Mouse (Mus musculus) lung, postnatal 0 days (tissue): ENCODE measurements around the gene Hoxa4. TPM values are rescaled to one million over a fixed set of nuclear protein-coding genes. Genes with fewer than 3 reads are reported as not detected.

Source experiments
- ATAC-seq: fragments of 200-750 bp; cut with Nextera tagmentation; 2 replicates; pipeline ENCODE4 v1.8.0; 2017; ENCODE audit warnings: moderate library complexity
- DNase-seq: peaks from one replicate; pipeline ENCODE4 v3.0.0-alpha.2; 2016; ENCODE audit warnings: low spot score
- H3K27ac ChIP-seq: fragments of 300-500 bp; sonication (generic); 2 replicates; pipeline ENCODE4 v1.5.1; 2014; ENCODE audit warnings: antibody characterized with exemption, mild to moderate bottlenecking, low read length, mixed read lengths
- H3K27me3 ChIP-seq: fragments of 300-500 bp; sonication (generic); replicated peaks from 2 replicates; pipeline ENCODE4 v1.6.1; 2014; ENCODE audit warnings: low read length, mixed read lengths; ENCODE audit not compliant: insufficient read depth
- H3K36me3 ChIP-seq: fragments of 300-500 bp; sonication (generic); 2 replicates; pipeline ENCODE4 v1.6.1; 2014; ENCODE audit warnings: low read length, mixed read lengths; ENCODE audit not compliant: insufficient read depth
- H3K4me1 ChIP-seq: fragments of 300-500 bp; sonication (generic); 2 replicates; pipeline ENCODE4 v1.6.1; 2014; ENCODE audit warnings: antibody characterized with exemption, low read depth, low read length, mixed read lengths; ENCODE audit not compliant: insufficient read depth
- H3K4me2 ChIP-seq: fragments of 300-500 bp; sonication (generic); replicated peaks from 2 replicates; pipeline ENCODE4 v1.6.1; 2014; ENCODE audit warnings: low read depth, mild to moderate bottlenecking, low read length, moderate library complexity, mixed read lengths
- H3K4me3 ChIP-seq: fragments of 300-500 bp; sonication (generic); 2 replicates; pipeline ENCODE4 v1.5.1; 2014; ENCODE audit warnings: low read depth, low read length
- H3K9ac ChIP-seq: fragments of 300-500 bp; sonication (generic); replicated peaks from 2 replicates; pipeline ENCODE4 v1.6.1; 2014; ENCODE audit warnings: low read depth, mild to moderate bottlenecking
- H3K9me3 ChIP-seq: fragments of 300-500 bp; sonication (generic); 2 replicates; pipeline ENCODE4 v1.6.1; 2016; ENCODE audit warnings: low read length, mixed read lengths
- CTCF ChIP-seq: IDR thresholded peaks from 2 replicates; pipeline ENCODE4 v1.5.1; 2016; ENCODE audit warnings: antibody characterized with exemption, mild to moderate bottlenecking
- EP300 ChIP-seq: IDR thresholded peaks from 2 replicates; pipeline ENCODE4 v1.6.1; 2016; ENCODE audit warnings: antibody characterized with exemption, mild to moderate bottlenecking, control low read depth
- WGBS: fragments of 180-500 bp; shearing (Covaris S2); extraction: QIAGEN DNeasy Blood & Tissue Kit; methylation state at CpG from one replicate; pipeline ENCODE4 v1.1.7; 2014; 5-methylcytosine and 5-hydroxymethylcytosine counted together
- polyA plus RNA-seq: library from polyadenylated mRNA; unstranded; fragments of >200 nt; fragmentation: Nextera tagmentation; extraction: Ambion mirVana; gene quantifications from 2 replicates; pipeline ENCODE4 v1.2.1, GENCODE M21; 2015

The Hoxa4 gene
- polyA plus RNA-seq, 1 experiment from 2014 or later = 3.9 TPM

DNA sequence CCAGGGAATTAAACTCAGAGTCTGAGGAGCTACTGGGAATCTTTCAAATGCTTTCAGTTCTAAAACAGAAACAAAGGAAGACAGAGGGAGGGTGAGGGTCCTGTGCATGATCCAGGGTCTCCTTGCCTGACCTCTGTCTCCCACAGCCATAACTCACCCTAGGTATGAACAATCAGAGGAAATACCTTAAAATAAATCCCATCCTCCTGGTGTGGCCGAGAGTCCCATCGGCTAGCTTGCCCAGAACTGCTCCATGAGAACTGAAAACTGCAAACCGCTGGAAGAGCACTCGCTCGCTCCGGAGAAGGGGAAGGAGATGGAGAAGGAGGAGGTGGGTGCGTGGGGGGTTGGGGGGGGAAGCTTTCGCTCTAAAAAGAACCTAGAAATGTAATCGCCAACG is 11.9 kb downstream of the Hoxa4 start:
- H3K27me3 ChIP-seq = peaks cover 15% of the 10 kb centered on the region
- WGBS = 4% methylated on average over 10 of the region's 10 CpGs
- ATAC-seq (no peak), DNase-seq (no peak)
- no peaks in the 10 kb centered on the region for H3K9me3 ChIP-seq
- TF ChIP-seq CTCF = no peak
- no peak for TF ChIP-seq EP300
- 0 out of 2 replicates have a peak, but pooled peaks cover 3% of the 10 kb centered on the region for H3K4me1 ChIP-seq
- peak overlapping the region; percentile 65 for H3K9ac ChIP-seq
- H3K4me3 ChIP-seq = peak overlapping the region; percentile 56
- peak overlapping the region; percentile 73 for H3K27ac ChIP-seq
- H3K36me3 ChIP-seq = no peaks in the 10 kb centered on the region
- H3K4me2 ChIP-seq = peak overlapping the region; percentile 62

DNA sequence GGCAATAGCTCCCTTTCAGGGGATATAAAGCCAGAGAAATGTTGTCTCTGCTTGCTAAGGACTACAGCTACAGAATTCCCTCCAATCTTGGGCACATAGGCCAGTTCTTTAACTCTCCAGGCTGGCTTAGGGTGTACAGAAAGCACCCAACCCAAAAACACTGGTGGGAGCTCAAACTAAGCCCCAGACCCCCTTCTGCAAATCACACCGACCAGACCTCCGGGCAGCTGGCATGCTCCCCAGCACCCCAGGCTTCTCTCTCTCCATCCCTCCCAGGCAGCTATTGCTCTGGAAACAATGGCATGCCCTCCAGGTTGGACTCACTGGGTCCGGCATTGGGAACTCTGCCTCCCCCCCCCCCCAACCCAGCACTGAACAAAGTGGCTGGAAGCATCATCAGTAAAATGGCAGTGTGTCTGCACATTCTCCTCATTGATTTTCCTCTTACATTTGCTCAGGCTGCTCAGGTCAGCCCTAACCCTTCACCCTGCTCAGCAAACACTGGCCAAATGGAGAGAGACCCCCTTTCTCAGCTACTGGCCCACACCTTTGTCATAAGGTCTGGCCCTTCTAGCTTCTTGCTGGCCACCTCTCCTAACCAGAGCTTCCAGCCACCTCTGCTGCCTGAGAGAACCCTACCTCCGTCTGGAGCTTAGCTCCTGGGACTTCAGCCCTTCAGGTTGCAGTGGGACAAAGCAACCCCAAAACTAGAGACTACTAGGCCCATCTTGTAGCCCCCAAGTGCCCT is 12.5 kb downstream of the Hoxa4 start:
- ATAC-seq (no peak), DNase-seq (peak; percentile 18)
- Histone ChIP-seq H3K27ac (peak overlapping the region; percentile 73), H3K9me3 (no peaks in the 10 kb centered on the region), H3K36me3 (no peaks in the 10 kb centered on the region), H3K4me3 (peak overlapping the region; percentile 56), H3K27me3 (peaks cover 13% of the 10 kb centered on the region), H3K9ac (peak overlapping the region; percentile 65), H3K4me2 (peak overlapping the region; percentile 62), H3K4me1 (no peaks in the 10 kb centered on the region)
- no peak for TF ChIP-seq EP300
- no peak for TF ChIP-seq CTCF
- WGBS = 8% methylated on average over 3 of the region's 4 CpGs

DNA sequence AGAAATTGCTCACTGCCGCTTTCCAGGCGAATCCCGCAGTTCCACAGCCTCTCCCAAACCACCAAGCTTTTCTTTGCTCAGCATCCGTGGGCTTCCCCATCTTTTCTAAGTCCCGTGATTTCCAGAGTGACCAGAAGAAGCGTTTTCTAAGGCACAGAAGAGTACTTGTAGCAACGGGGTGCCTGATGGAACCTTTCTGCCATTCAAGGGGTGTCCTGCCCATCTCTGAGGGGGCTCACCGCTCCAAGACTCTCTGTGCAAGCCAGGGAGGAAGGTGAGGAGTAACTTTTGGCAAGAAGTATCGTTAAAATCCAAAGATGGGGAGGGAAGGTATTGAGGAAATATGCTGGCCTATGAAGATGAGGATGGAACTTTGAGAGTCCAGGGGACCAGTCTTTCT is 13.7 kb downstream of the Hoxa4 start:
- WGBS = 7% methylated on average over 9 of the region's 9 CpGs
- ATAC-seq = no peak
- no peak for DNase-seq
- H3K27me3 ChIP-seq = peaks cover 9% of the 10 kb centered on the region
- peak overlapping the region; percentile 56 for H3K4me3 ChIP-seq
- peak overlapping the region; percentile 62 for H3K4me2 ChIP-seq
- H3K4me1 ChIP-seq = no peaks in the 10 kb centered on the region
- peak overlapping the region; percentile 65 for H3K9ac ChIP-seq
- no peaks in the 10 kb centered on the region for H3K36me3 ChIP-seq
- TF ChIP-seq CTCF (no peak), EP300 (no peak)
- no peaks in the 10 kb centered on the region for H3K9me3 ChIP-seq
- H3K27ac ChIP-seq = peak overlapping the region; percentile 89

DNA sequence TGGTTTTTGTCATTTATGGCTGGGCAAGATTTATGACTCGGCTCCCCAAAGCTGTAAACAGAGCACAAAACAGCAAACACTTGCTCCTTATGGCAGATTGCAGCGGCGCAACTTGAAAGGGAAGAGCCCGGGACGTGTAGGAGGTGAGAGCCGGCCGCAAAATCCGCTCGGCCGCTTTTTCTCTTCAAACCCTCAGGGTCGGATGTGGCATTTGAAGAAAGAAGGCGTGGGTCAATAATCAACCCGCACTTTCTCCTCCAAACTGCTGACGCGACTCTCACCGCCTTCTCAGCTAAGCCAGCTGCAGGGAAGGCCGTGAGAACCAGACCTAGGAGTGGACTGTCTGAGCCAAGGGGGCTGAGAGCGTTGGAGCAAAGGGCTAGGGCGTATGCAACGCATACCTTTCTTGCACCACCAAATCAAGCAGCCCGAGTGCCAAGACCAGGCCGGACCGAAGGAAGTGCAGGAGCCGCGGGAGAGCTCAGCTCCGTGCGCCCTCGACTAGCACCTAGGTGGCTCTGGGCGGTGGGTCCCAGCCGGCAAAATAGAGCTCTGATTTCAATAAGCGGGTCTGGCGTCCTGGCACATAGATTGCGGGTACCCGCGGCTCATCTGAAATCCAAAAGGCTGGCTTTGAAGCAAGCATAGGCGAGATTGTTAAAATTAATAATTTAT is 14.4 kb downstream of the Hoxa4 start, which contains the start of gene 5730596B20Rik:
Gene 5730596B20Rik (plus strand): TSS at position 438 of the 675 bp plus-strand sequence.
- peaks cover 9% of the 10 kb centered on the region for H3K27me3 ChIP-seq

DNA sequence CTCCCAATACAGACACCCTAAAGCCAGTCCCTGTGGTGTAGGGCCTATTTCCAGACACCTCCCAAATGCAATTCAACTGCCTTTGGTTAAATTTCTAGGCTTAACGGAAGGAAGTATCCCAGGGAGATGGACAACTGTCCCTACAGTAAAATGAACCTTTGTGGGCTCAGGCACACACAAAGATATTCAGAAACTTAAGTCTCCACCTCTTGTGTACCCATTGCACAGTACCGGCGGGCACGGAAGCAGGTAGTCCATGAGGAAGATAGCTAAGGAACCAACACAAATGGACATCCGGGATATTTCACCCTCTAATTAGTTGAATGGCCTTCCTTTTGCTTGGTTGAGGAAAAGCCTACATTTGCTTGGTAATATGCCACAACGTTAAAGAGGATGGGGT is 15.2 kb downstream of the Hoxa4 start:
- no peaks in the 10 kb centered on the region for H3K36me3 ChIP-seq
- ATAC-seq = no peak
- H3K4me1 ChIP-seq = no peaks in the 10 kb centered on the region
- TF ChIP-seq EP300 (no peak), CTCF (no peak)
- H3K4me2 ChIP-seq = peak overlapping the region; percentile 62
- peak overlapping the region; percentile 89 for H3K27ac ChIP-seq
- 4% methylated on average over 6 of the region's 6 CpGs for WGBS
- H3K9me3 ChIP-seq = no peaks in the 10 kb centered on the region
- H3K27me3 ChIP-seq = peaks cover 3% of the 10 kb centered on the region; the same call in 1 of the 2 replicates
- no peak for DNase-seq
- peak overlapping the region; percentile 65 for H3K9ac ChIP-seq
- peak overlapping the region; percentile 56 for H3K4me3 ChIP-seq

More for the DNA sequence above, 14.4 kb downstream of the Hoxa4 start, which contains the start of gene 5730596B20Rik:
- Histone ChIP-seq H3K9ac (peak within 1 kb of the TSS; percentile 65), H3K9me3 (no peaks in the 10 kb centered on the region), H3K4me2 (peak within 1 kb of the TSS; percentile 62), H3K27ac (peak within 1 kb of the TSS; percentile 89), H3K36me3 (no peaks in the 10 kb centered on the region), H3K4me1 (no peaks in the 10 kb centered on the region), H3K4me3 (peak within 1 kb of the TSS; percentile 56)
- DNase-seq (peak; percentile 64), ATAC-seq (no peak)
- TF ChIP-seq EP300 = no peak
- TF ChIP-seq CTCF = no peak
- 1% methylated on average over 36 of the region's 36 CpGs for WGBS

DNA sequence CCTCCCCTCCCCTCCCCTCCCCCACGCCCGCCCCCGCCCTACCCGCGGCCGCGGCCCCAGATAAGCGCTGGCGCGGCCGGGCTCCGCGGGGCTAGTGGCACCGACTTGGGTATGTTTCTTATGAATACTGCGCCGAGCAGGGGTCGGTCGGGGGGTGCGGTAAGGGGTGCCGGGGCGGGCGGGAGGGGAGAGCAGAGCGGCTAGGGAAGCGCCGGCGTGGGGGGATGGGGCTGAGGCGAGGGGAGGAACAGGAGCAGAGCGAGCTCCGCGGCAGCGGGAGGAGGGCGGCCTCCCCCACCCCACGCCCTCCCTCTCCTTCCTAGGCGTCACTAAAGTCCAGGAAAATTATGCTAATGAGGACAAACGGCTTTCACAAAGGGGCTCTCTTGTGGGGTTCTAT is 15.7 kb downstream of the Hoxa4 start:
- peak; percentile 64 for ATAC-seq
- Histone ChIP-seq H3K9ac (peak overlapping the region; percentile 65), H3K4me3 (peak overlapping the region; percentile 56), H3K27ac (peak overlapping the region; percentile 89), H3K4me1 (no peaks in the 10 kb centered on the region), H3K4me2 (peak overlapping the region; percentile 62), H3K9me3 (no peaks in the 10 kb centered on the region), H3K36me3 (no peaks in the 10 kb centered on the region), H3K27me3 (peaks cover 3% of the 10 kb centered on the region; the same call in 1 of the 2 replicates)
- TF ChIP-seq EP300 (no peak), CTCF (no peak)
- WGBS = 2% methylated on average over 20 of the region's 35 CpGs
- peak; percentile 86 for DNase-seq
